Mouse (Mus musculus): ENCODE measurements around the gene Sh3bp4. TPM values are rescaled to one million over a fixed set of nuclear protein-coding genes. Genes with fewer than 3 reads are reported as not detected.
A peak's percentile ranks its signal among the peaks of the same experiment; 100 is the strongest.

Sh3bp4 gene
- polyA plus RNA-seq, 1 experiment: 3.6 TPM

DNA sequence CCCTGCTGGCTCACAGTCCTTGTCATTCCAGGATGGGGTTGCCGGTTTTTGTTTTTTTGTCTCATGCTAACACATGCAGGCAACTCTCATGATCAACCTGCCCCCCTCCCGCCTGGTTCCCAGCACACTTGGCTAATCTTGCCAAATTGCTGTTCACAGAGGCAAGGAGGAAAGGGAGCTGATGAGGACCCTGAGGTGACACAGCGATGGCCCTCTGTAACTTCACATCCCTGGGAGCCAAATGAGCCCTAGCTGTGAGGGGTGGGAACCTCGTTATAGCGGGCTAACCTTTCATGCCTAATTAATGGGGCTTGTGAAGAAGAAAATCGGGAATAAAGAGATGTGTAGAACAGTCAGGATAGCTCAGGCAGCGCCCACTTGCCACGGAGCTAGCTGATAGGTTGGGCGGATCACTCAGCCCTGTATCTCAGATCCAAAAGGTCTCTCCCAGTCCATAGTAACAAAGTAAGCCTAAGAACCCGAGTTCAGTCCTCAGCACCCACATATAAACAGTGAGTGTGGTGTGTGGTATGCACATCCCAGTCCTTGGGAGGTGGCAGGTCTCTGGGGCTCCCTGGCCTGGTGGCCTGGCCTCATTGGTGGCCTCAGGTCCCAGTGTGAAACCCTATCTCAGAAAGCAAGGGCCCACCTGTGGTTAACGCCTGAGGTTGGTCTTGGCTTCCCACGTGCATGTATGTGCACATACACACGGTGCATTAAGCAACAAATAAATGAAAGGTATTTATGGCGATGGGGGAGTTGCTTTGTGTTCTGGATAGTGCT lies 25.6 kb downstream of the Sh3bp4 start:
- Histone ChIP-seq H3K27ac (replicated peaks; ENCODE audit: low read depth, low read length) (no peak overlapping the region), H3K4me1 (ENCODE audit: control insufficient read depth, insufficient read depth, insufficient read length, low read length) (peaks cover 35% of the 10 kb centered on the region), H3K4me3 (ENCODE audit: insufficient read depth, low read depth, low read length) (no peak overlapping the region)

DNA sequence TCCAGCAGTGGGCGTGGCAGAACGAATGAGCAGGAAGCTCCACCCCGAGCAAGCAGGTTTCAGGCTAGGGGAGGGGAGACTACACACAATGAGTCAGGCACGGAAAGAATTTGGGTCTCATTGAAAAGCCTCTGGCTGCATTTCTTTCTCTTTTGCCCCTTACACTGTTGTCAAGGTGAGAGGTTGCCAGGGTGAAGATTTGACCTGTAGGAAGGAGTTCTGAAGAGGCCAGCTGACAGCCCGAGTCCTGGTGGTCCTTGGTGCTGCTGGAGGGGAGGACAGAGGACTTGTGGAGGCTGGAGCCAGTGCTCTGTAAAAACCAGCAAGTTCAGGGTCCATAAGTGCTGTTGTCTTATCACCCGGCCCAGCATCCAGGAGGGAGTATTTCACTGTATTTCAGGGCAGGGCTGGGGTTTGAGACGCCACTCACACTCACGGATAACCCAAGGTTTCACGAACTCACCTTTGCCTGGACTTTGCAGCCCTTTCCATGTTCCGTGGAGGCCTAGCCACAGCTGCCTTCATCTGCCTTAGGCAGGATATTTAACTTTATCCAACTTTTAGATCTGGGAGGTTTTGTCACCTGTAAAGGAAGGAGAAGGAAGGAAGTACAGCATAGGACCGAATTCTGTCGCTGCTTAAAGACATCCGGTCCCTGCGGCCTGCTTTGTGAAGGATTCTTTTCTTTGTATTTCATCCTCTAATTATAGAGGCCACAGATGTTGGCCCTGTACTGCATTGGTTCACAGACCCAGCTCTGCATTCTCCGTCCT lies 32.2 kb downstream of the Sh3bp4 start:
- Histone ChIP-seq H3K27ac (replicated peaks; ENCODE audit: low read depth, low read length) (peak overlapping the region; percentile 44), H3K4me1 (ENCODE audit: control insufficient read depth, insufficient read depth, insufficient read length, low read length) (peaks cover 21% of the 10 kb centered on the region), H3K4me3 (ENCODE audit: insufficient read depth, low read depth, low read length) (no peak overlapping the region)

DNA sequence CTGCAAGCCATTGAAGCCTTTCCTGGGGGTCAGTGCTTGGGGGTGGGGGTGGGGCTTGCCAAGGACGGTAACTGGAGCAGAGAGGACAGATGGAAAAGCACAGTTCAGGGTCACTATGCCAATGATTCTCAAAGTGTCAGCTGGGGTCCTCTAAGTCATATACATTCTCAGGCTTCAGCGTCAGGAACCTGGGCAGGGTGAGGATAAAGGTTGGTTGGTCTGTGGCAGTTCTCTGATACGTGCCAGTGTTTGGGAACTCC lies 32.7 kb downstream of the Sh3bp4 start:
- Histone ChIP-seq H3K4me3 (ENCODE audit: insufficient read depth, low read depth, low read length) (no peak overlapping the region), H3K4me1 (ENCODE audit: control insufficient read depth, insufficient read depth, insufficient read length, low read length) (peaks cover 25% of the 10 kb centered on the region), H3K27ac (replicated peaks; ENCODE audit: low read depth, low read length) (peak overlapping the region; percentile 19; the same call in 1 of the 2 replicates)

DNA sequence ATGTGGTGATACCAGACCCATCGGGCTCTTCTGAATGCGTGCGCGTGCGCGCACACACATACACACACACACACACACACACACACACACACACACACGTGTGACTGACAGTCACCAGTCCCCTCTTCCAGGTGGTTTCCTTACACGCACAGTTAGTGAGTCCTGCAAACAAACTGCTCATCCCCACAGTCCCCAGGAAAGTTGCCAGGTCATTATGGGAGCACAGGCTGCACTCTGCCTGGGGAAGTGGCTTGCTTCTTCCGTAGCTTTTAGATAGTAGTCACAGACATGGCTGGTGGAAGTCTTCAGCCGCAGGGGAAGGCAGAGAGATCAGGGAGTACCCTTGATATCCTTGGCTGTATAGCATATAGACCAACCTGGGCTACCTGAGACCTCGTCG lies 33.3 kb downstream of the Sh3bp4 start:
- Histone ChIP-seq H3K4me1 (ENCODE audit: control insufficient read depth, insufficient read depth, insufficient read length, low read length) (peaks cover 30% of the 10 kb centered on the region), H3K4me3 (ENCODE audit: insufficient read depth, low read depth, low read length) (no peak overlapping the region), H3K27ac (replicated peaks; ENCODE audit: low read depth, low read length) (no peak overlapping the region)

DNA sequence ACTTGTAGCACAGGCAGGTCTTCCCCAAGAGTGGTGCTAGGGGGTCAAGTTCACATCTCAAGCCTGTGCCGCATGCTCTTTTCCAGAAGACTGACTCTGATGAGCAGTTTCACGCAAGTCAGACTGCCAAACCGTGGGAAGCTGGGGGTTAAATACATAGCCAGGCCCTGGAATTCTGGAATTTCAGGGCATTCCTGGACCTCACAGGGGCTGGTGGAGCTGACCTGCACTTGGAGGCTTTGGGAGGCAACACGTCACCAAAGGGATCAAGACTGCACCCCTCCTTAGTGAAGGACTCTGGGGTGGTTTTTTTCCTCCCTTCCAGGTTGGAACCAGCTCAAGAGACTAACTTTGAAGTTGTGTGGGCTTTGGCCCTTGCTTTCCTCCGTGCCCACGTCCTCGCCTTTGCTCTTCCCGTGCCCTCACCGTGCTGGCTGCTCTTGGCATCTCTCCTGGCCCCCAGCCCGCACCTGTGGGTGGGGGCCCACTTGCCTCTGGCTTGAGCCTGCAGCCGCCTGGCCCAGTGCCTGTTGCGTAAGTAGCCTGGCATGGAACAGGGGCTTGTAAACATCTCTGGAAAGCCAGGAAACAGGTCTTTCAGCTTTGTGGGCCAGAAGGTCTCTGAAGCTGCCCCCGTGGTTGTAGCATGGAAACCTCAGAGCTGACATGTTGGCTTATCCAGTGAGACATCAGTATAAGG lies 34.0 kb downstream of the Sh3bp4 start:
- peaks cover 34% of the 10 kb centered on the region for H3K4me1 ChIP-seq (ENCODE audit: control insufficient read depth, insufficient read depth, insufficient read length, low read length)
- H3K27ac ChIP-seq (replicated peaks; ENCODE audit: low read depth, low read length): no peak overlapping the region
- no peak overlapping the region for H3K4me3 ChIP-seq (ENCODE audit: insufficient read depth, low read depth, low read length)

DNA sequence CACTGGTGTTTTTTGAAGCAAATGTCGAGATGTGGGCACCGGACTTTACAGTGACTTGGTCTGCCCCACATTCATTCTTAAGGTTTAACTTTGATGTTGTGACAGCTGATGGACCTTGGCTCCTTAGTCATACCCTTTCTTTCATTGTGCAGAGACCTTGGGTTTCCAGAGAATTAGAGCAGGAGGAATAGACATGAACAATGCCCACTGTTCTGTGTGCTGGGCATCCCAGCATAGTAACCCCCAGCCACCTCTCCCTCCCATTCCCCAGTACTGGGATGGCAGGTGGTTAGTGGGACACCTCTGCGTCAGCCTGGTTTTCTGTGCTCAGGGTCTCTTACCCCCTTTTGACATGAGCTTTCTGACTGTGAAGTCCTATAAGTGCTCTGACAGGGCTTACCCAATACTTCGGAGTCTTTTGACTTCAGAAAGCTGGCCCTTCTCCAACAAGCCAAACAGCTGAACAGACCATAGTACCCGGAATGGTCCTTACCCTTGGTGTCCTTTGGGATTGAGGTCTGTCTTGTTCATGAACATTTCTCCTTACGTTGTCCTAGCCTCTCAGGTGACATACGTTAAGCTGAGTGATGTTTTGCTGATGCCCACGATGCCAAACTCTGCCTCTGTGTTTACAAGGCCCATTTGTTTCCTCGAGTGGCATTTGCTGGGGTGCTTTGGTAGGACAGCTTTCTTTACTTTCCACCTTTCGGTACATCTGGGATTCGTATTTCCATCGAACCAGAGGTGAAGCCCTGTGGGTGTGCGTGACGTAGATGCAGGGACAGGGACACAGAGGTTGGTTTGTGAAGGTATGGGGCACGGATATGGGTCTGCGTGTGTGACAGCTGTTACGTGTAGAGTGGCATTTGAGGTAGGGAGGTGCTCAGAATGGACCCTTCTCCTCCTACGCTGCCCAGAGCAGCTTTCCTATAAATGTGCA lies 35.9 kb downstream of the Sh3bp4 start:
- no peak overlapping the region for H3K4me3 ChIP-seq (ENCODE audit: insufficient read depth, low read depth, low read length)
- peaks cover 34% of the 10 kb centered on the region for H3K4me1 ChIP-seq (ENCODE audit: control insufficient read depth, insufficient read depth, insufficient read length, low read length)
- no peak overlapping the region for H3K27ac ChIP-seq (replicated peaks; ENCODE audit: low read depth, low read length)

DNA sequence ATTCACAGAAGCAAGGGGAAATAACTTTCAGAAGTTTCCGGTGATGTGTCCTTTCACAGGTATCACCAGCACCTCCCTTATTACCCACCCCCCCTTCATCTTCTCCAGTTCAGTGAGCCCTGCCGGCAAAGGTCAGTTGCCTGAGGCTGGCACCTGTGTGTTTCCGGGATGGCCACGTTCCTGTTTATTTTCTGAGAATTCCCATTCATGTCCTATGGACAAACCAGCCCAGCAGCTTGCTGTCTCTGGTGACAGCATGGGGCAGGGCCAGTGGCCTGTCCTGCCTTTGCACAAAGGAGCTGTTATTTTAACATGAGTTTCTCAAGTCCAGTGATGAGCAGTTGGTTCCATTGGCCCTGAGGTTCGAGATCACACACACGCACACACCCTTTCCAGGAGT lies 37.3 kb downstream of the Sh3bp4 start:
- peaks cover 35% of the 10 kb centered on the region for H3K4me1 ChIP-seq (ENCODE audit: control insufficient read depth, insufficient read depth, insufficient read length, low read length)
- H3K27ac ChIP-seq (replicated peaks; ENCODE audit: low read depth, low read length): no peak overlapping the region
- H3K4me3 ChIP-seq (ENCODE audit: insufficient read depth, low read depth, low read length): no peak overlapping the region

DNA sequence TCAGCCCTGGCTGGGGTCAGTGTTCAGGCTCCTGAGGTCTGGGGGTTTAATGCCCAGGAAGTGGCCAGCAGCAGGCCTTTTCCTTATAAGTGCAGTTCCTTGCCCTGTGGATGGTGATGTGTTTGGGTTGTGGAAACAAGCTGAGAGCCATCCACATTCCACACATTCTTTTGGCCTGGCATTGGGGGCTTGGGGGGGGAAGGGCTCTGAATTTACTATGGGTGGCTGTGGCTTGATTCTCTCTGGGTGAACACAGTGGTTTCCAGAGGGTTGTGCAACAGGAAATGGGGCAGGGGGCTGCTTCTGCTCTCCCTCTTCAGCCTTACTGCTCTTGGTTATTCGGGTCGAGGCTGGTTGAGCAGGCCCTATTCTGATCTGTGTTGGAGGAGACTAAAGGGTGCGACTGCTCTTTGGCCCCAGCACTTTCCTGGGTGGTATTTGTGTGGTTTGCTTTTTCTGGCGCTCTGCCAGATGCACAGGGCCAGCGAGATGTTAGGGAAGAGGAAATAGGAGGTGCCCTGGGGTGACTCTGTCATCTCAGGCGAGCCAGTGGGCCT lies 38.2 kb downstream of the Sh3bp4 start:
- Histone ChIP-seq H3K4me3 (ENCODE audit: insufficient read depth, low read depth, low read length) (no peak overlapping the region), H3K4me1 (ENCODE audit: control insufficient read depth, insufficient read depth, insufficient read length, low read length) (peaks cover 36% of the 10 kb centered on the region), H3K27ac (replicated peaks; ENCODE audit: low read depth, low read length) (no peak overlapping the region)

DNA sequence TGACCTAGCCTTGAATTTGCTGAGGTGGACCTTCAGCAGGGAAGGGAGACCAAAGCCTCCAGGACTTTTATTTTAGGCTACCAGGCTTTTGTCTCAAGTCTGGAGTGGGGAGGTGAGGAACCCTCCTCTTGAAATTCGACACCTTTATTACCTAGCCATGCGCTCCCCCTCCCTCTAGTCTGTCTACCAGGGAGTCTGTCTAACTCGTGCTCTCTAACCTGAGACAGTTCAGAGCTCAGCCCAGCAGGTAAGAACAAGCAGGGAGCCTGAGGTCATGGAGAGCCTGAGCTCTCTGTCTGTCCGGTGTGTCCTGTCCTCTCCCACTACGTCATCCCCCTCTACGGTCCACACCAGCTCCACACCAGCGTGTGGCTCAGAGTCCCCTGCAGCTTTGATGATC lies 39.6 kb downstream of the Sh3bp4 start:
- peaks cover 33% of the 10 kb centered on the region for H3K4me1 ChIP-seq (ENCODE audit: control insufficient read depth, insufficient read depth, insufficient read length, low read length)
- H3K4me3 ChIP-seq (ENCODE audit: insufficient read depth, low read depth, low read length): no peak overlapping the region
- no peak overlapping the region for H3K27ac ChIP-seq (replicated peaks; ENCODE audit: low read depth, low read length)

DNA sequence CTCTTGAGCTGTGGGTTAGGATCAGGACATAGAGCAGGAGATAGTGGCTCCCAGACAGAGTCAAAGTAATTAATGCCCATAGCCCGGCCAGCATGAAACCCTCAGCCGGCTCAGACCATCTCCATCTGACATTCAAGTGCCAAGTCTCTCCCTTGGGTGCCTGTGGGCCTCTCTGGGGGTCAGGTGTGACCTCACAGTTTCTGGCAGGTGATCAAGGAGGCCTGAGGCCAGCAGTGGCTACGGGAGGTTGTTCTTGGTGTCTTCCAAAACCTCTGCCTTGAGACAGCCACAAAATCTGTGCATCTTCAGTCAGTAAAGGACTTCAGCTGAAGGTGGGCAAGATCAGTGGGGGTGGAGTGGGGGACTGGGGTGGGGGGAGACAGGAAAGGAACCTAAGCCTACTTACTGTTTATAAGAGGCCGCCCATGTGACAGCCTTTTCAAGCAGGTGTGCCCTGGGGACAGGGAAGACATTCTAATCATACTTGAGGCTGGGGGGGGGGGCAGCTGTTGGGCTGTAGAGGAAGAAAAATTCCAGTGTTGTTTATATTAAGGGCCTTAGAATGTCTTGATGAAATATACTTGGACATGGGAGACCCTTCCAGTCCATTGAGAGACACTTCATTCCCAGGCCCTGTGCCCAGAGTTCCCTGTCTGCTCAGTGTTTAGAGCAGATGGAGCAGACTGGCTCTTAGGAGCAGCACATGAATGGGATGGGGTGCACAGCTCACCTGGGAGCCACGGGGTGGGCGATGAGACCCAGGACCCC lies 40.7 kb downstream of the Sh3bp4 start:
- no peak overlapping the region for H3K4me3 ChIP-seq (ENCODE audit: insufficient read depth, low read depth, low read length)
- peaks cover 37% of the 10 kb centered on the region for H3K4me1 ChIP-seq (ENCODE audit: control insufficient read depth, insufficient read depth, insufficient read length, low read length)
- no peak overlapping the region for H3K27ac ChIP-seq (replicated peaks; ENCODE audit: low read depth, low read length)

DNA sequence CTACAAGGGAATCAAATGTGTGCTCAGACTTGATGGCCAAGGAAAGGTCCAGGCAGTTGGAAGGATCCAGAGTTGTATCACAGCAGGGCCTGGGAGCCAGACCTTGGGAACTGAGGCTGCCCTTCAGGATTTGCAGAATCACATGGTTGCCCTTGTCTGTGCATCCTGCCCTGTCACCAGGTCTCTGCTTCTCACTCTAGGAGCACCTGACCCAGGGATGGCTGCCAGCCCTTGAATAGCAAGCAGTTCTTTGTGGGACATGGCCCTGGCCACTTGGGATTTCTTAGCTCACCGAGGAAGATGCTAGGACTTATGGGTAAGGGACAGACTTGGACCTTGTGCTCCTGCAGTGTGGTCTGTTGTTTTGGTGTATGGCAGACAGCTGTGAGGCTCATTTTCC lies 42.3 kb downstream of the Sh3bp4 start:
- Histone ChIP-seq H3K27ac (replicated peaks; ENCODE audit: low read depth, low read length) (no peak overlapping the region), H3K4me1 (ENCODE audit: control insufficient read depth, insufficient read depth, insufficient read length, low read length) (peaks cover 43% of the 10 kb centered on the region), H3K4me3 (ENCODE audit: insufficient read depth, low read depth, low read length) (no peak overlapping the region)

DNA sequence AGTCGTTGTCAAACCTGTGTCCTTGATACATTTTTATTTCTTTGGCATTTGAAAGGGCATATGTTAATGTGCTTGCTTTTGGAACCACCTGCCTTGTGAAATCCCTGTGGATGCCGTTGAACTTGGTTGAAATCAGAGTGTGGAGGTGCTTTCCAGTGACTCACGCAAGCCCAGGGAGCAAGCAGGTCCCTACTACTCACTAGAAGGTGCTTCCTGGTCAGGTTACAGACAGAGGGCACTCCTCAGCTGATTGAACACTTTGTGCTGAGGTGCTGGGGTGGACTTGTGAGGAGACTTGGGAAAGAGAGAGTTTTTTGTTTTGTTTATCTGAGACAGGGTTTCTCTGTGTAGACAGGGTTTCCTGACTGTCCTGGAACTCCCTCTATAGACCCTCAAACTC lies 43.5 kb downstream of the Sh3bp4 start:
- H3K4me1 ChIP-seq (ENCODE audit: control insufficient read depth, insufficient read depth, insufficient read length, low read length): peaks cover 42% of the 10 kb centered on the region
- no peak overlapping the region for H3K27ac ChIP-seq (replicated peaks; ENCODE audit: low read depth, low read length)
- no peak overlapping the region for H3K4me3 ChIP-seq (ENCODE audit: insufficient read depth, low read depth, low read length)

DNA sequence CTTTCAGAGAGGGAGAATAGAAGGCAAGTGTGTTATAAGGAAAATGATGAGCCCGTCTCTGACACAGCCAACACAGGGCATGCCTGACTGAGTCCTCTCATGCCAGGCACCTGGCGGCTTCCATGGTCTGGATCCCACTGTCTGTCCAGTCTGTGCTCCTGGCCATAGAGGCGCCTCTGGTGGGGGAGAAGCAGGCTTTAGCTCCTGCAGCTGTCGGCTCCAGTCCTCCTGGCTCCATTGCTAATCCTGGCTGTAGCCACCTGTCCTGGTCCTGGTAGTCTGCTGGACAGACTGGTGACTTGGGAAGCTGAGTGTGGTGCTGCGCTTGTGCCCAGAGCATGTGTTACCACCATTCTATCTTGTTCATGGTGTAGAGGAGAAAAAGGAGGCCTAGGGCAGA lies 46.8 kb downstream of the Sh3bp4 start:
- H3K4me1 ChIP-seq (ENCODE audit: control insufficient read depth, insufficient read depth, insufficient read length, low read length): peaks cover 66% of the 10 kb centered on the region
- no peak overlapping the region for H3K27ac ChIP-seq (replicated peaks; ENCODE audit: low read depth, low read length)
- no peak overlapping the region for H3K4me3 ChIP-seq (ENCODE audit: insufficient read depth, low read depth, low read length)

DNA sequence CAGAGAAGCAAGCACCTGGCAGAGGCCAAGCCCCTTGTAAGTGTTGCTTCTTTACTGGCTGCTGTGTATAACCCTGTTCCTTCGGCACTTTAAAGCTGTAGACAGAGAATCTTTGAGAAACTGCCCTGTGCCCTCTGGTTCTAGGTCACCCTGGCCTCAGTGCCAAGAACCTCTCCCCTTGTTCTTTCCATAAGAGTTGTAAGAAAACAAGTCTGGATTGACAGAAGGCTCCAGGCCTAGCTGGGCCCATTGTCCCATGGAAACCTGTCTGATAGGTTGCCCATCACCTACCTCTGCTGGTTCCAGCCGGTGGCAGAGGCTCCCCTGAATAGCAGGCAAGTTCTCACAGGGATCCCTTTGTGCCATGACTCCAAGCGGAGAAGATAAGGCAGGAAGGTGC lies 47.9 kb downstream of the Sh3bp4 start:
- Histone ChIP-seq H3K27ac (replicated peaks; ENCODE audit: low read depth, low read length) (no peak overlapping the region), H3K4me1 (ENCODE audit: control insufficient read depth, insufficient read depth, insufficient read length, low read length) (peaks cover 70% of the 10 kb centered on the region), H3K4me3 (ENCODE audit: insufficient read depth, low read depth, low read length) (no peak overlapping the region)

All from brown adipose tissue, adult 24 weeks (tissue).